Mouse (Mus musculus) G1E (cell line): ENCODE results near the gene Rbmx.

Experiments used
- CTCF ChIP-seq: IDR thresholded peaks from 2 replicates; pipeline ENCODE4 v1.5.1; 2012; ENCODE audit warnings: low read depth, low read length, inconsistent platforms, mixed read lengths
- POLR2AphosphoS5 ChIP-seq: IDR thresholded peaks from 2 replicates; pipeline ENCODE4 v1.6.1; 2012; ENCODE audit warnings: low read depth, low read length, inconsistent platforms; ENCODE audit not compliant: insufficient replicate concordance

DNA sequence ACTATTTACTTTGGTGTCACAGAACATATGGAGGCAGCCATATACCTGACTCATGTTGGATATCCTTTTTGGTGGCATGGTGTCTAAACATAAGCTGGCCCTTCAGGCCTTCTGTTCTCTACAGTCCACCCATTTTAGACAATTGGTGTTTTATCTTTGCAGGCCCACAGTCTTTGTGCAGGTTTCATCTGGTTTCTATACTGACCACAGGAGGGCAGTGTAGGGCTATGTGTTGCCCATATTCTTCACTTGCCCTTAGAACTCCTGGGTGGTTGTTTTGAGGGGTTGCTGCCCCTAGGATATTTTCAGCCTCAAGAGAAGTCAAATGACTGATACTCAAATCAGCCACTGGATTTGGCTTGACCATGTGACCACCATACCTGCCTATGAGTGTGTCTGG, 10.8 kb upstream of the Rbmx start:
- no peak; the same call in 1 of the 2 replicates for TF ChIP-seq CTCF
- no peak for TF ChIP-seq POLR2AphosphoS5
